Mouse (Mus musculus): ENCODE results near the gene Eno4. TPM values are rescaled to one million over a fixed set of nuclear protein-coding genes. Genes with fewer than 3 reads are reported as not detected.

The Eno4 gene
- polyA plus RNA-seq (2017; shearing (Covaris generic)) = under 1 TPM in 1 of 2 experiments, not detected in 1; 0.17 TPM

DNA sequence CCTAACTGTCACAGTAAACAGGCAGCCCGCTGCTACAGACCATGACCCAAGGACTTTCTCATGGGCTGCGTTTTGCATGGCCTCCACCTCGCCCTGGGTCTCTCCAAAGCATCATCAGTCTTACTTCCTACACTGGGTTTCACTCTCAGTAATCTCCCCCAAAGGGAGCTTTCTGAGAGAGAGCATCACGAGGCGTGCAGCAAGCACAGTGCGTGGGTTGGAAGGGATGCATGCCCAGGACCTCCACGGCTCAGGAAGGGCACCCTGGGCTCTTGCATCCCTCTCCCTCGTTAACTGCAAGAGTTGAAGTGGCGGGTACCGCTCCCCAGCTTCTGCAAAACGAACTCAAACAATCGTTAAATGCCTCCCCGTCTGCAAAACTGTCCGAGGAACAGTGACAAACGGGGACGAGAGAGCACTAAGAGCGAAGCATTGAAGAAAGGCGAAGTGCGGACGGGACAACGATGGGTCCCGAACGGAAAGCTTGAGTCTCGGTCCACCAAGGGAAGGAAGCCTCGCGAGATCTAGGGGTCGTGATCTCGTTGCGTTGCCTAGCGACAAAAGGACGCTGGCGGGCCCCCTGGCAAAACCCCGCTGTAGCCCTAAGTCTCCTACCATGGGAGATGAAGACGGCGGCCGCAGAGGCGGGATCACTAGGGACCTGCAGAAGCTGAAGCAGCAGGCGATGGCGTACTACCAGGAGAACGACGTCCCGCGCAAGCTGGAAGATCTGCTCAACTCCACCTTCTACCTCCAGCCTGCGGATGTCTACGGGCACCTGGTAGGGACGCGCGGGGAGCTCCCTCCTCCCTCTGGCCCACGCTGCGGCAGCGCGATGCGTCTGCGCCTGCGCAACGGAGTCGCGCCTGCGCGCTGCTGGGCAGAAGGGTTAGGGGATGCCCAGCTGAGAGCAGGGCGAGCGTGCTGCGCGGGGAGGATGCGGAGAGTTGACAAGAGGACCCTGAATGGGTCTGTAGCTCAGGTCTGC is at the start of gene Eno4, which contains the start of gene Hspa12a:
TSS of gene Eno4 (plus strand) at position 585 of the 988 bp plus-strand sequence.
TSS of gene Hspa12a (minus strand) at position 814 of the 988 bp plus-strand sequence.

Other genes starting within 250 kb of the Eno4 start
- gene Pnliprp1, start 214.5 kb upstream of the Eno4 start, polyA plus RNA-seq (2017; shearing (Covaris generic)) = under 1 TPM; 0.45 to 0.50 TPM
- gene Pnliprp2, start 183.7 kb upstream of the Eno4 start, polyA plus RNA-seq (2017; shearing (Covaris generic)) = under 1 TPM in 1 of 2 experiments, not detected in 1; 0.18 TPM
- not detected for gene 1700019N19Rik, start 149.0 kb upstream of the Eno4 start, polyA plus RNA-seq (2017; shearing (Covaris generic))
- gene Hspa12a, start 229 bp downstream of the Eno4 start, polyA plus RNA-seq (2017; shearing (Covaris generic)) = 1 to 10 TPM in 1 of 2 experiments, under 1 TPM in 1; 0.26 to 2.0 TPM
- gene Shtn1, start 132.7 kb downstream of the Eno4 start, polyA plus RNA-seq (2017; shearing (Covaris generic)) = 1 to 10 TPM; 1.1 to 1.2 TPM
- not detected for gene Vax1, start 226.6 kb downstream of the Eno4 start, polyA plus RNA-seq (2017; shearing (Covaris generic))